ENCODE assay signal across 8 mouse cellular contexts in genomic region chr1:87786251-87786650, GRCm38 (mm10). TPM values are rescaled to one million over a fixed set of nuclear protein-coding genes. Genes with fewer than 3 reads are reported as not detected.
A peak's percentile ranks its signal among the peaks of the same experiment; 100 is the strongest.
DNase-seq lines count a peak whose midpoint lies in the region; ATAC-seq and TF ChIP-seq lines count a peak whose summit lies in the region.
"Had no signal": no experiment of that assay in that cellular context is flagged by ENCODE, and none has a peak within 500 bp of the region (broad histone marks: within the 10 kb centered on the region; RNA-seq: fewer than 3 reads in every experiment).

No protein-coding gene starts in this region.

- WGBS in limb, embryonic 14.5 days: 80% methylated on average over 7 of the region's 7 CpGs
- 89% methylated on average over 7 of the region's 7 CpGs for WGBS in limb, embryonic 10.5 days

- H3K9ac ChIP-seq in limb, embryonic 14.5 days (ENCODE audit: low read depth, low read length, severe bottlenecking): no peak overlapping the region
- H3K9ac ChIP-seq: liver, embryonic 14.5 days had no signal

- H3K4me2 ChIP-seq in limb, embryonic 14.5 days (replicated peaks; ENCODE audit: low read depth, low read length, severe bottlenecking): no peak overlapping the region

- no peak for TF ChIP-seq POLR2A in limb, embryonic 14.5 days (IDR thresholded peaks at IDR 0.05; ENCODE audit: borderline replicate concordance, extremely low read depth, insufficient read depth, insufficient read length)

- no peak for ATAC-seq in limb, embryonic 14.5 days (ENCODE audit: low FRiP score, low read depth)
- no peak for ATAC-seq in erythroid progenitor cell, adult 5-6 weeks (replicated peaks; ENCODE audit: low FRiP score, poor library complexity, severe bottlenecking)

- no peak overlapping the region for H3K4me3 ChIP-seq in limb, embryonic 14.5 days (replicated peaks; ENCODE audit: low read length)
- no peak overlapping the region for H3K4me3 ChIP-seq in limb, embryonic 10.5 days

- H3K4me1 ChIP-seq in limb, embryonic 14.5 days (ENCODE audit: control insufficient read depth, insufficient read depth, low read length): no peaks in the 10 kb centered on the region
- no peaks in the 10 kb centered on the region for H3K4me1 ChIP-seq in limb, embryonic 10.5 days

- DNase-seq in limb, embryonic 14.5 days (ENCODE audit: low spot score): peak; percentile 21
- DNase-seq in limb, embryonic 10.5 days (ENCODE audit: low spot score): no peak
- peak; percentile 32 for DNase-seq in gastrocnemius, postnatal 25 days
- DNase-seq in layer of hippocampus, postnatal 36 days: peak; percentile 67 to 68
- DNase-seq in right cerebral cortex, postnatal 4 days: peak; percentile 60
- DNase-seq in cerebellum, adult 11-12 months: no peak

- H3K36me3 ChIP-seq in limb, embryonic 14.5 days (ENCODE audit: control insufficient read depth, insufficient read depth, low read length): peaks cover 85% of the 10 kb centered on the region
- H3K36me3 ChIP-seq in limb, embryonic 10.5 days: peaks cover 89% of the 10 kb centered on the region

- H3K27me3 ChIP-seq in limb, embryonic 14.5 days (ENCODE audit: control insufficient read depth, insufficient read depth, low read length): no peaks in the 10 kb centered on the region
- no peaks in the 10 kb centered on the region for H3K27me3 ChIP-seq in limb, embryonic 10.5 days (ENCODE audit: low read depth, poor library complexity, severe bottlenecking)

- H3K27ac ChIP-seq in limb, embryonic 14.5 days (replicated peaks; ENCODE audit: low read depth, low read length): no peak overlapping the region
- H3K27ac ChIP-seq in limb, embryonic 10.5 days: no peak overlapping the region
- H3K27ac ChIP-seq: liver, embryonic 14.5 days had no signal

- H3K9me3 ChIP-seq in limb, embryonic 14.5 days (ENCODE audit: control insufficient read depth, low read length): no peaks in the 10 kb centered on the region
- no peaks in the 10 kb centered on the region for H3K9me3 ChIP-seq in limb, embryonic 10.5 days (replicated peaks)

RNA-seq across cellular contexts. Expression of gene Sag, which starts 17.2 kb away (rescaled TPM):
- polyA plus RNA-seq in limb, embryonic 14.5 days (2012; rRNA removed): 1.0 and 1.6 TPM in 2 replicates
- polyA plus RNA-seq in limb, embryonic 14.5 days (2014; fragmentation: Nextera tagmentation; extraction: Ambion mirVana): 2.1 and 2.7 TPM in 2 replicates
- 3.7 and 4.9 TPM in 2 replicates for polyA plus RNA-seq in limb, embryonic 10.5 days (2016; fragmentation: Nextera tagmentation; extraction: Ambion mirVana)
- total RNA-seq in gastrocnemius, postnatal 25 days (2021): under 1 TPM in 1 of 2 experiments, not detected in 1; 0.24 TPM
- total RNA-seq in layer of hippocampus, postnatal 36 days (2021): 1 to 10 TPM; 2.2 to 3.5 TPM
- 0.36 and 1.7 TPM in 2 replicates for total RNA-seq in erythroid progenitor cell, adult 5-6 weeks (2015; ENCODE audit: low replicate concordance)
- total RNA-seq in erythroid progenitor cell, adult 5-6 weeks (2017; ENCODE audit: low replicate concordance): not detected in 2 replicates

RNA-seq across cellular contexts. Expression of gene Atg16l1, which starts 30.6 kb away (rescaled TPM):
- polyA plus RNA-seq in limb, embryonic 14.5 days (2012; rRNA removed): 41.0 and 41.6 TPM in 2 replicates
- 29.9 and 32.1 TPM in 2 replicates for polyA plus RNA-seq in limb, embryonic 14.5 days (2014; fragmentation: Nextera tagmentation; extraction: Ambion mirVana)
- 36.5 and 38.2 TPM in 2 replicates for polyA plus RNA-seq in limb, embryonic 10.5 days (2016; fragmentation: Nextera tagmentation; extraction: Ambion mirVana)
- total RNA-seq in gastrocnemius, postnatal 25 days (2021): 10 to 100 TPM; 16.1 to 17.6 TPM
- total RNA-seq in layer of hippocampus, postnatal 36 days (2021): 10 to 100 TPM; 60.0 to 66.0 TPM
- total RNA-seq in erythroid progenitor cell, adult 5-6 weeks (2015; ENCODE audit: low replicate concordance): 30.2 and 44.0 TPM in 2 replicates
- total RNA-seq in erythroid progenitor cell, adult 5-6 weeks (2017; ENCODE audit: low replicate concordance): 79.1 and 166 TPM in 2 replicates

Comparison
In these comparisons a context has a peak if more than half of its experiments do, and no peak if none do; other contexts are left out.
1. DNase-seq: peak in limb, embryonic 14.5 days (single experiment), gastrocnemius, postnatal 25 days (single experiment), layer of hippocampus, postnatal 36 days (2 of 2) and right cerebral cortex, postnatal 4 days (single experiment); none in limb, embryonic 10.5 days (single experiment) and cerebellum, adult 11-12 months (single experiment).